Mouse (Mus musculus): ENCODE results near the gene Ncoa5.

DNA sequence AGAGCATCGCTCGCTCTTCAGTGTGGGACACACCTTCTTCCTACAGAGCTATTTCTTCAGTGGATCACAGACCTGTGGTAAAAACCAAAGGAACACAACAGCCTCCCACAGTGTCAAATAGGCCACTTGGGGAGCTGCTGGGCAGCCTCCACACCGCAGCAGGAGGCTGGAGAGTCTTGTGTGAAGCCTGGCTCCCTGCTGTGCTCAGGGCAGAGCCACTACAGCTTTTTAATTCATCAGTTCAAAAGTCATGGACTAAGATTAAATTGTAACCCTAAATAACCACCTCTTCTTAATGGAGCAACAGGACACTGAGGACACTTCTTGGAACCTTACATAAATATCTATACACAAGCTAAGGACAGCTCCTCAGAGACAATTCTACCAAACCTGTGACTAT lies 31.6 kb downstream of the Ncoa5 start:
- TF ChIP-seq CTCF (IDR thresholded peaks at IDR 0.05; ENCODE audit: low read depth) = no peak
- no peak for TF ChIP-seq EP300 (optimal IDR thresholded peaks at IDR 0.05)

All from stomach, postnatal 0 days (tissue).